Mouse (Mus musculus) small intestine, adult 2 months (tissue): Measurements from ENCODE around the gene Dock1.

Source experiments
- CTCF ChIP-seq: fragments of 200-500 bp; IDR thresholded peaks from 2 replicates; pipeline ENCODE4 v1.5.1; 2012; ENCODE audit warnings: low read depth, mild to moderate bottlenecking, control low read depth, inconsistent platforms, low read length, moderate library complexity, mixed read lengths; ENCODE audit not compliant: insufficient replicate concordance, insufficient read length; ENCODE audit errors: extremely low read depth
- POLR2A ChIP-seq: fragments of 200-500 bp; IDR thresholded peaks from 2 replicates; pipeline ENCODE4 v1.6.1; 2012; ENCODE audit warnings: low read depth, mild to moderate bottlenecking, control low read depth, inconsistent platforms, low read length, moderate library complexity

DNA sequence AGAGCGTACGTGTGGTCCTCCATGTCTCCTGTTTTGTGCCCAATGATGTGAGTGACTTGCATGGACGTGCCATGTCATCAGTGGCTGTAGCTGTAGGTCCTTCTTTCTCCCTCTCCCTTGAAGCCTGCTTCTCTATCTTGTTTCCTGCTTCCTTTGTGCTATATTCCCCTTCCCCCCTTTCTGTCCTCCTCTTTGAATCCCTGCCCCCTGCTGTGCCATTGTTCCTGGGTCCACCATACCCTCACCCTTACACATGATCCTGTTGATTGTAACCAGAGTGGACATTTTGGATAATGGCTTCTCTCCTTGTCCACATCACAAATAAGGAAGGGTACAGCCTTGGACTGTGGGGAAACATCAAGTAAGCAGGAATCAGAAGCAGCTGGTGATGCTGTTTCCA lies 81.0 kb downstream of the Dock1 start:
- TF ChIP-seq CTCF: no peak
- TF ChIP-seq POLR2A: no peak
